Mouse (Mus musculus): ENCODE measurements at regions not wholly inside any gene's neighbourhood (a gene's known extent, or its start where the extent isn't known, plus 50 kb on each side); places are given as distances from the start of the nearest gene placed in this dataset.

DNA sequence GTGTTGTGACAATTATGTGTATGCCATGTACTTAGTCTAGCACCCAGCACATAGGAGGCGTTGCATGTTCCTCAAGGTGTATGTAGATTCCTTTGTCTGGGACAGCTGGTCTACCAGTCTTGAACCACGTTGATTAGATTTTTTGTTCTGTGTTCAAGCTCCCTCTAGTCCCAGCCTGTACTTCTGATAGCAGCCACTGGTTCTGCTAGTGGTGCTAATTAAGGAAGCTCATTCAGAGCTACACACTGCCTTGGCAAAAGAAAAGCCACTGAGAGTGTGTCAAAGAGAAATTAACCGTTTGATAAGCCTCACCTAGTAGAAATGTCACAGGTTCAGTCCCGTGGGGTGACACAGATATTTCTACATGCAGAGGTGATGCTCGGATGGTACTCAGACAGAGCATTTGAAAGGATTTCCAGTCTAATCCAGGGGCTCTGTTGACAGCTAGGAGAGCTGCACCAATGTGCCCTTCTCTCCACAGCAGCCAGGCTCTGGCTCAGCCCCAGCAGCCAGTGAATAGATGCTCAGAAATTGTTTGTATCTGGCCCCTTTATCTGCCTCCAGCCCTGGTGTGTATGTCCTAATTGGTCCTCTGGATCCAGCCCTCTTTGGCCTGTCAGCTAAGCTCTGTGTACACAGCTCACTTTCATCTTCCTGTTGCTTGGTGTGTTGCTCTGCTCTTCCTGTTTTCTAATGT, 385.2 kb upstream of the Kif2a start:
- no peak overlapping the region for H3K27ac ChIP-seq (ENCODE audit: low read depth)
- TF ChIP-seq EP300 (IDR thresholded peaks at IDR 0.05; ENCODE audit: low read depth) (no peak), CTCF (IDR thresholded peaks at IDR 0.05; ENCODE audit: low read depth) (no peak)
- ATAC-seq (ENCODE audit: insufficient read depth, low read depth) (no peak), DNase-seq (ENCODE audit: low spot score) (no peak)
- no peak overlapping the region for H3K4me3 ChIP-seq (ENCODE audit: low read depth, low read length)
- H3K36me3 ChIP-seq (replicated peaks; ENCODE audit: control insufficient read depth, insufficient read depth, low read length) = no peaks in the 10 kb centered on the region
- no peaks in the 10 kb centered on the region for H3K4me1 ChIP-seq (ENCODE audit: control insufficient read depth, insufficient read depth)
- WGBS = 39% methylated on average over 5 of the region's 5 CpGs
- H3K9ac ChIP-seq (replicated peaks; ENCODE audit: low read depth, low read length) = no peak overlapping the region
- H3K9me3 ChIP-seq (replicated peaks; ENCODE audit: control insufficient read depth, low read length) = no peaks in the 10 kb centered on the region
- H3K4me2 ChIP-seq (ENCODE audit: low read depth, low read length) = no peak overlapping the region
- H3K27me3 ChIP-seq (ENCODE audit: control insufficient read depth, insufficient read depth, low read length) = no peaks in the 10 kb centered on the region

DNA sequence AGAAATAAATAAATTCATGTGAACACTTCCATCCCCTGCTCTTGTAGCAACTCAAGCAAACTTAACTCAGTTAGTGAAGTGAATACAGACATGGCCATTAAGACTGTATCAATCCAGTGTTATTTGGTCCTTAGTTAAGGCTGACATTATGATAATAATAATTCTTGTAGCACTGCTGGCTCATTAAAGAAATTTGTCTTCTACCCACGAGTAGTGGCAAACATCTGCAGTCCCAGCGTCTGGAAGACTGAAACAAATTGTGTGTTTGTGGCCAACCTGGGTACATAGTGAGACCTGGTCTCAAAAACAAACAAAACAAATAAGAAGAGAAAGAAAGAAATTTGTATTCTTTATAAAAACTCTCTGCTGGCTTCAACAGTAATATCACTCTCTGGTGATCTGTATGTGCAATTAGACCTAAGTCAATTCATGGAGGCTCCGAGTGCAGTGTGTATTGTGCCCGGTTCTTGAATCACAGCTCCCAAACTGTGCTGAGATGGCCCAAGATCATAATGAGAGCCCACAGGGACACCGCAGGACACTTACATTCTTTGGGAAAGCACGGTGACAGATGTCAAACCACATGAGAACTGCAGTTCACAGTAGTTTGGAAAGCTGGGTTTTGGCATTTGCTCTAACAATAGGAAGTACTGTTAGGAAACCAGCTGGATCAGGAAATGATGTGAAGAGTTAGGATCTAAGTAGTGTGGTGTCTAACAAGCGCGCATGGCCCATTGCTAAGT, 376.9 kb upstream of the Kif2a start:
- WGBS = 72% methylated on average over 8 of the region's 8 CpGs
- ATAC-seq (ENCODE audit: insufficient read depth, low read depth) = no peak
- Histone ChIP-seq H3K27me3 (ENCODE audit: control insufficient read depth, insufficient read depth, low read length) (no peaks in the 10 kb centered on the region), H3K9ac (replicated peaks; ENCODE audit: low read depth, low read length) (no peak overlapping the region), H3K4me1 (ENCODE audit: control insufficient read depth, insufficient read depth) (no peaks in the 10 kb centered on the region), H3K9me3 (replicated peaks; ENCODE audit: control insufficient read depth, low read length) (no peaks in the 10 kb centered on the region), H3K4me2 (ENCODE audit: low read depth, low read length) (no peak overlapping the region), H3K4me3 (ENCODE audit: low read depth, low read length) (no peak overlapping the region), H3K36me3 (replicated peaks; ENCODE audit: control insufficient read depth, insufficient read depth, low read length) (no peaks in the 10 kb centered on the region), H3K27ac (ENCODE audit: low read depth) (no peak overlapping the region)
- TF ChIP-seq EP300 (IDR thresholded peaks at IDR 0.05; ENCODE audit: low read depth) (no peak), CTCF (IDR thresholded peaks at IDR 0.05; ENCODE audit: low read depth) (no peak)
- DNase-seq (ENCODE audit: low spot score) = no peak

DNA sequence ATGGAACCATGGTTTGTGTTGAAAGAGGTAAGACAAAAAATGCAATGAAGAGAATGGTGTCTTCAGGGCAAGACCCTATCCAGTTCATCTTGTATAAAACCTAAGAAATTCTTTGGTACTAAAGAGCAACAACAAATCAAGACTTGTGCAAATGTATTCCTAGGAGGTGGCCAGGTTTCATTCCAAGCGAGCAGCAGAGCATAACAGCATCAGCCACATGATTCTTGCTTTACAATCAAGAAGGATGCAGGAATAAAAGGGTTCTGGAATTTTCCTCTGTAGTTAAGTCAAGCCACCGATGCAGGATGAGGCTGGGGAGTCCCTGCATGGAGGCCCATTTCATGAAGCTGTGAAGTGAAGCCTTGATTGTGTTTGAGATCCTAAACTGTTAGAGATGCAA, 374.1 kb upstream of the Kif2a start:
- Histone ChIP-seq H3K27ac (ENCODE audit: low read depth) (no peak overlapping the region), H3K4me3 (ENCODE audit: low read depth, low read length) (no peak overlapping the region), H3K36me3 (replicated peaks; ENCODE audit: control insufficient read depth, insufficient read depth, low read length) (no peaks in the 10 kb centered on the region), H3K4me2 (ENCODE audit: low read depth, low read length) (no peak overlapping the region), H3K9ac (replicated peaks; ENCODE audit: low read depth, low read length) (no peak overlapping the region), H3K4me1 (ENCODE audit: control insufficient read depth, insufficient read depth) (no peaks in the 10 kb centered on the region), H3K27me3 (ENCODE audit: control insufficient read depth, insufficient read depth, low read length) (no peaks in the 10 kb centered on the region), H3K9me3 (replicated peaks; ENCODE audit: control insufficient read depth, low read length) (no peaks in the 10 kb centered on the region)
- DNase-seq (ENCODE audit: low spot score) (no peak), ATAC-seq (ENCODE audit: insufficient read depth, low read depth) (no peak)
- 73% methylated on average over 2 of the region's 2 CpGs for WGBS
- TF ChIP-seq EP300 (IDR thresholded peaks at IDR 0.05; ENCODE audit: low read depth) (no peak), CTCF (IDR thresholded peaks at IDR 0.05; ENCODE audit: low read depth) (no peak)

- Histone ChIP-seq H3K9me3 (replicated peaks; ENCODE audit: control insufficient read depth, low read length) (no peaks in the 10 kb centered on the region), H3K27ac (ENCODE audit: low read depth) (no peak overlapping the region), H3K4me3 (ENCODE audit: low read depth, low read length) (no peak overlapping the region), H3K9ac (replicated peaks; ENCODE audit: low read depth, low read length) (no peak overlapping the region), H3K27me3 (ENCODE audit: control insufficient read depth, insufficient read depth, low read length) (no peaks in the 10 kb centered on the region), H3K4me1 (ENCODE audit: control insufficient read depth, insufficient read depth) (no peaks in the 10 kb centered on the region), H3K4me2 (ENCODE audit: low read depth, low read length) (no peak overlapping the region), H3K36me3 (replicated peaks; ENCODE audit: control insufficient read depth, insufficient read depth, low read length) (no peaks in the 10 kb centered on the region)
- ATAC-seq (ENCODE audit: insufficient read depth, low read depth) (no peak), DNase-seq (ENCODE audit: low spot score) (no peak)
- TF ChIP-seq EP300 (IDR thresholded peaks at IDR 0.05; ENCODE audit: low read depth) (no peak), CTCF (IDR thresholded peaks at IDR 0.05; ENCODE audit: low read depth) (no peak)
- WGBS = 61% methylated on average over 1 of the region's 1 CpGs
Measured at GRCm38 (mm10) chr13:107394451-107394850, 372.5 kb upstream of the Kif2a start.

- H3K9me3 ChIP-seq (replicated peaks; ENCODE audit: control insufficient read depth, low read length) = no peaks in the 10 kb centered on the region
- 69% methylated on average over 4 of the region's 4 CpGs for WGBS
- TF ChIP-seq CTCF (IDR thresholded peaks at IDR 0.05; ENCODE audit: low read depth) (no peak), EP300 (IDR thresholded peaks at IDR 0.05; ENCODE audit: low read depth) (no peak)
- no peaks in the 10 kb centered on the region for H3K27me3 ChIP-seq (ENCODE audit: control insufficient read depth, insufficient read depth, low read length)
- no peaks in the 10 kb centered on the region for H3K4me1 ChIP-seq (ENCODE audit: control insufficient read depth, insufficient read depth)
- no peak overlapping the region for H3K4me3 ChIP-seq (ENCODE audit: low read depth, low read length)
- no peak overlapping the region for H3K9ac ChIP-seq (replicated peaks; ENCODE audit: low read depth, low read length)
- DNase-seq (ENCODE audit: low spot score) (no peak), ATAC-seq (ENCODE audit: insufficient read depth, low read depth) (no peak)
- no peak overlapping the region for H3K27ac ChIP-seq (ENCODE audit: low read depth)
- H3K4me2 ChIP-seq (ENCODE audit: low read depth, low read length) = no peak overlapping the region
- no peaks in the 10 kb centered on the region for H3K36me3 ChIP-seq (replicated peaks; ENCODE audit: control insufficient read depth, insufficient read depth, low read length)
Measured at GRCm38 (mm10) chr13:107389535-107390150, 367.7 kb upstream of the Kif2a start.
